Mouse (Mus musculus) erythroblast, embryonic 14.5 days (primary cell): ENCODE measurements around the gene Stxbp1. TPM values are rescaled to one million over a fixed set of nuclear protein-coding genes. Genes with fewer than 3 reads are reported as not detected.

ENCODE experiments used
- H3K27me3 ChIP-seq: 2 replicates; pipeline ENCODE4 v1.6.1; 2012; ENCODE audit warnings: inconsistent platforms; ENCODE audit not compliant: control insufficient read depth
- H3K36me3 ChIP-seq: 2 replicates; pipeline ENCODE4 v1.6.1; 2012; ENCODE audit warnings: mild to moderate bottlenecking, inconsistent platforms; ENCODE audit not compliant: control insufficient read depth
- H3K4me1 ChIP-seq: 2 replicates; pipeline ENCODE4 v1.6.1; 2012; ENCODE audit warnings: inconsistent platforms; ENCODE audit not compliant: control insufficient read depth
- H3K4me3 ChIP-seq: replicated peaks from 2 replicates; pipeline ENCODE3; 2012; ENCODE audit warnings: moderate library complexity, mild to moderate bottlenecking, inconsistent platforms
- H3K9me3 ChIP-seq: 2 replicates; pipeline ENCODE4 v1.6.1; 2012; ENCODE audit warnings: low read length, inconsistent platforms, mixed read lengths; ENCODE audit not compliant: control insufficient read depth
- GATA1 ChIP-seq: IDR thresholded peaks from 2 replicates; pipeline ENCODE4 v1.6.1; 2012; ENCODE audit warnings: low read length, inconsistent platforms, mixed read lengths
- TAL1 ChIP-seq: IDR thresholded peaks from 3 replicates; pipeline ENCODE4 v1.6.1; 2012; ENCODE audit warnings: low read length, inconsistent platforms, mixed read lengths
- polyA plus RNA-seq: library from polyadenylated mRNA; stranded (reverse); fragments of >175 nt; gene quantifications from 2 replicates; pipeline ENCODE4 v1.2.3, GENCODE M21; 2012

Stxbp1 gene
- polyA plus RNA-seq, 1 experiment: 0.02 TPM

DNA sequence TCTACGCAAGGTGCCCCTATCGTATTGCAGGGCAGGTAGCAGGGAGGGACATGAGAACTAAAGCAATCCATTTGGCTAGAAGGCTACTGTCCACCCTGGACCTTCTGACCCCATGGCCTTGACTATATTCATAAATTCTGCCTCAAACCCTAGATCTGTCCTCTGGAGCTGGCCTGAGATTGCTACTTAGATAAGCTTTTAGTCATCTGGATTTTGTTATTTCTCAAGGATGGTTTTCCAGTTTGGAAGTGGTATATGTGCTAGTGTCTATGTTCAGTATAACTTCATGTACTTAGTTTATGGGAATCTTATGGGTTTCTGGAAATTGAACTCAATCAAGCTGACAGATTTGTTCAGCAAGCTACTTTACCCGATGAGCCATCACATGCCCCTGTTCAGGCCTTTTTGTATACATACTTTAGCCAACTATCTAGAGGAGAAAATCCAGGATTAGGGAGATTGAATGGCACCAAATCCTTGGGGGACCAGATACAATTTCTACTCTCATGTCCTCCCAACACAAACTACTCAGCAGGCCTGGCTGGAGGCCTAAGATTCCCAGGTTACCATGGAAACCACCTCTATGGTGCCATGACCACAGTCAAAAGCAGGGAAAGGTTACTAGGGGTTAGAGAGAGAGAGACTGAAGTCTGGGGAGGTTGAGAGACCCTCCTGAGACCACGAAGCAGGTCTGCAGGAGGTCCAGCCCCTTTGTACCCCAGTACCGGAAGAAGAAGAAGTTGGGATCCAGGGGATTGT, 77.5 kb downstream of the Stxbp1 start:
- Histone ChIP-seq H3K36me3 (no peaks in the 10 kb centered on the region), H3K4me3 (no peak overlapping the region), H3K27me3 (no peaks in the 10 kb centered on the region), H3K9me3 (no peaks in the 10 kb centered on the region), H3K4me1 (peaks cover 30% of the 10 kb centered on the region)
- TF ChIP-seq GATA1 (peak; percentile 66), TAL1 (no peak)

DNA sequence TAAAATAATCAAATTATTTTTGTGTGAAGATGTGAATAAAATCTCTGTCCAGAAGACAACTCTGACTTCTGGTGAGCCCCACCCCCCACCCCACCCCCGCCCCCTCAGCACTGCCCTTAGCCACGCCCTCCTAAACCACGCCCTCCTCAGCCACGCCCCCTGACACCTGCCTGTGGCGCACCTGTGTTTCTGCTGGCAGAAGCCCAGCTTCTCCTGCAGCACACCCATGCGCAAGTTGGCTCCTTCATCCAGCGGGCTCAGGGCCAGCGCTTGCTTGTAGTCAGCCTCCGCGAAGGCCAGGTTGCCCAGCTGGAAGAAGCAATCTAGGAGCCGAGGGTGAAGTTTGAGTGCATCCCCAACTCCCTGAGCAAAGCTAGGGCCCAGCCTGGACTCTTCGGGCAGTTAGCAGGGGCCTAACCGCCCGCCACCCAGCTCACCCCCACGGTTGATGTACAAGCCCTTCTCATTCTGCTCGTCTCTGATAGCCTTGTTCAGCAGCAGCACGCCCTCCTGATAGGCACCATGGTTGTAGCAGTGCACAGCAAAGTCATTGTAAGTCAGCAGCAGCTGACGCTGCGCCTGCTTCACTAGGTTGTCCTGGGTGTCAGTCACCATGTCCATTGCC, 78.3 kb downstream of the Stxbp1 start:
- Histone ChIP-seq H3K4me1 (peaks cover 29% of the 10 kb centered on the region), H3K4me3 (no peak overlapping the region), H3K36me3 (no peaks in the 10 kb centered on the region), H3K9me3 (no peaks in the 10 kb centered on the region), H3K27me3 (no peaks in the 10 kb centered on the region)
- TF ChIP-seq GATA1 (no peak), TAL1 (no peak)

DNA sequence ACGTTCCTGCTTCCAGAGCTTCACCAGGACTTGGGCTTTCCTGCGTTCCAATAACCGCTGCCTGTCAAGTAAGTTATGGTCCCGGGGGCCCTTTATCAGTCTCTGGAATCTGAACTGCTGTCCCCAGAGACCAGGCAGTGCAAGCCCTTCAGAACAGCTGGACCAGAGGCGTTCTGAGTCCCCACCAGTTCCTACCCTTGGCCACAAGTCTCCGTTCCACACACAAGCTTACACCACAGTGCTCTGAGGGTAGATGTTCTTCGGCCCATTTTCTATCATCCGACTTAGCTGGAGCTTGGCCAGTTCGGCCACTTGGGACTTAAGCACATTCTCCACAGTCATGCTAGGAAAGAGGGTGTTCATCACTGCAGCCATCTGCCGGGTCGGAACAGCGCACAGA, 79.8 kb downstream of the Stxbp1 start:
- no peaks in the 10 kb centered on the region for H3K9me3 ChIP-seq
- H3K4me1 ChIP-seq: peaks cover 28% of the 10 kb centered on the region
- TF ChIP-seq TAL1: no peak
- 0 out of 2 replicates have a peak, but pooled peaks have one; percentile 7 for TF ChIP-seq GATA1
- no peaks in the 10 kb centered on the region for H3K27me3 ChIP-seq
- no peak overlapping the region for H3K4me3 ChIP-seq
- H3K36me3 ChIP-seq: peaks cover 6% of the 10 kb centered on the region; the same call in 1 of the 2 replicates

DNA sequence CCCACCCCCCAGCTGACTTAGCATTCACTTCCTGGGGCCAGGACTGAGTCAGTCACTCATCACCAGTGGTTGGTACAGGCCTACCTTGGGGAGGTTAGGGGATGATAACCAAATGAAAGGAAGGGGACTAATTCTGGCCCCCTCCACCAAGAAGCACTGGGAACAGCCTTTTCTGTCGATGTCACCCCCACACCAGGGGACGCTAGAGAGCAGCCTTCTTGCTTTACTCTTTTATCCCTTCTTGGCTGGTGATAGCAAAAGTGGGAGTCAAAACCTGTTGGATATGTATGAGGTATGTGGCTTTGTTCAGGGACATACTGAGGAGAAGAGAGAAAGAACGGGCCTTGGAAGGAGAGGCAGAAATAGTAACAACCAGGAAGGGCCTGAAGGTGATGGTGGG, 83.7 kb downstream of the Stxbp1 start:
- Histone ChIP-seq H3K4me3 (no peak overlapping the region), H3K27me3 (no peaks in the 10 kb centered on the region), H3K9me3 (no peaks in the 10 kb centered on the region), H3K4me1 (peaks cover 14% of the 10 kb centered on the region), H3K36me3 (peaks cover 31% of the 10 kb centered on the region)
- TF ChIP-seq GATA1: no peak
- no peak for TF ChIP-seq TAL1

DNA sequence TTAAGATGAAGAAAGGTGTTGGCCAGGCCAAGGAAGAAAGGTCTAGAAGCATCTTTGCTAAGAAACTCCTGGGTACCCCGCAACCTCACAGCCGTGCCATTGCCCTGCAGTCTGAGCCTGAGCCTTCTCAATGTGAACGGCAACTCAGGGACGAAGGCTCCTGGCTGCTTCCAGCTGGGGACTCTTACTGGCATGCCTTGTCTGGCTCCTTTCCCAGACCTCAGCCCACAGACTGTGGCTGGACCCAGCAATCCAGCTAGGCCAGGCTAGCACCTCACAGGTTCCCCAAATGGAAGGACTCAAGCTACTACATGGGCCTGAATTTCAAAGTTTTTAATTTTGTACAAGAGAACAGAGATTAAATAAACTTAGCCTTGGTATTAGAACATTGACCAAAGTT, 85.2 kb downstream of the Stxbp1 start:
- Histone ChIP-seq H3K36me3 (peaks cover 31% of the 10 kb centered on the region), H3K9me3 (no peaks in the 10 kb centered on the region), H3K4me1 (peaks cover 17% of the 10 kb centered on the region)

DNA sequence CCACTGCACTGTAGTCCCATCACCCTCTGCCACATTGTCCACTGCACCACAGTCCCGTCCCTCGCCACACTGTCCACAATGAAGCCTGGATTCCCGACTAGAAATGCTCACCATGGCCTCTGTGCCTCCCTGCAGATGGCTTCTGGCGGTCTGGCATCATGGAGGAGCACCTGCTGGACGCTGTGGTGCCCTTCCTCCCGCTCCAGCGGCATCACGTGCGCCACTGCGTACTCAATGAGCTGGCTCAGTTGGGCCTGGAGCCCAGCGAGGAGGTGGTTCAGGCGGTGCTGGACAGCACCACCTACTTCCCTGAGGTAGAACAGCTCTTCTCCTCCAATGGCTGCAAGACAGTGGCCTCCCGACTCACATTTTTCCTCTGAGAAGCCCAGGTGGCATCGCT, 85.7 kb downstream of the Stxbp1 start:
- TF ChIP-seq TAL1 (no peak), GATA1 (no peak)
- Histone ChIP-seq H3K36me3 (peaks cover 31% of the 10 kb centered on the region), H3K27me3 (no peaks in the 10 kb centered on the region), H3K9me3 (no peaks in the 10 kb centered on the region), H3K4me1 (peaks cover 20% of the 10 kb centered on the region), H3K4me3 (no peak overlapping the region)

More for the DNA sequence above, 85.2 kb downstream of the Stxbp1 start:
- Histone ChIP-seq H3K27me3 (no peaks in the 10 kb centered on the region), H3K4me3 (no peak overlapping the region)
- TF ChIP-seq GATA1 (no peak), TAL1 (no peak)

DNA sequence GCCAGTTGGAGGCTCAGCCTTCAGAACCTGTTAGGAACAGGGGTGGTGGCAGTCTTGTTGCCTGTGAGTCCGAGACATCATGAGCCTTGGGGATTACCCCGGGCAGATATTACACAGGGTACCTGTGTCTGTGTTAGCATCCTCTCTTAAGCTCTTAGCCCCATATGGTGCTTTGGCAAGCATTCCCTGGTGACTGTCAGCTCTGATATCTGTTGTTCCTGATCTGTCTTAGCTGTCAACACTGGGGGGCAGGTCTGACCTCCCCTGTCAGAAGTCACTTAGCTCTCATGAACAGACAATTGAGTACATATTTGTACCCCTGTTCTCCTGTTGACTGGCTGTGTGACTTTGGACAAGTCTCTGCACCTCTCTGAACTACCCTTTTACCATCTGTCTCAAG, 88.0 kb downstream of the Stxbp1 start:
- TF ChIP-seq TAL1: no peak
- no peak for TF ChIP-seq GATA1
- Histone ChIP-seq H3K36me3 (peaks cover 31% of the 10 kb centered on the region), H3K27me3 (no peaks in the 10 kb centered on the region), H3K4me1 (peaks cover 20% of the 10 kb centered on the region), H3K9me3 (no peaks in the 10 kb centered on the region), H3K4me3 (no peak overlapping the region)

DNA sequence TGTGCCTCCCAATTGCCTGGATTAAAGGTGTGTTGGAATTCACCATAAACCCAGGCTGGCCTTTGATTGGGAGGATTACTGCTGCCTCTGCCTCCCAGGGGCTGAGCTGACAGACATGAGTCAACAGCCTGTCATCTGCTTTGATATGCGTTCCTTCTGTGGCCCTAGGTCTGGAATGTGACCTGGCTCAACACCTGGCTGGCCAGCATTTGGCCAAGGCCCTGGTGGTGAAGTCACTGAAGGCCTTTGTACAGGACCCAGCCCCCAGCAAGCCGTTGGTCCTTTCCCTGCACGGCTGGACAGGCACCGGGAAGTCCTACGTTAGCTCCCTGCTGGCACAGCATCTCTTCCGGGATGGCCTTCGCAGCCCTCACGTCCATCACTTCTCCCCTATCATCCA, 88.5 kb downstream of the Stxbp1 start:
- H3K36me3 ChIP-seq: peaks cover 31% of the 10 kb centered on the region
- no peak overlapping the region for H3K4me3 ChIP-seq
- peaks cover 20% of the 10 kb centered on the region for H3K4me1 ChIP-seq
- H3K9me3 ChIP-seq: no peaks in the 10 kb centered on the region
- TF ChIP-seq TAL1 (no peak), GATA1 (no peak)
- no peaks in the 10 kb centered on the region for H3K27me3 ChIP-seq

DNA sequence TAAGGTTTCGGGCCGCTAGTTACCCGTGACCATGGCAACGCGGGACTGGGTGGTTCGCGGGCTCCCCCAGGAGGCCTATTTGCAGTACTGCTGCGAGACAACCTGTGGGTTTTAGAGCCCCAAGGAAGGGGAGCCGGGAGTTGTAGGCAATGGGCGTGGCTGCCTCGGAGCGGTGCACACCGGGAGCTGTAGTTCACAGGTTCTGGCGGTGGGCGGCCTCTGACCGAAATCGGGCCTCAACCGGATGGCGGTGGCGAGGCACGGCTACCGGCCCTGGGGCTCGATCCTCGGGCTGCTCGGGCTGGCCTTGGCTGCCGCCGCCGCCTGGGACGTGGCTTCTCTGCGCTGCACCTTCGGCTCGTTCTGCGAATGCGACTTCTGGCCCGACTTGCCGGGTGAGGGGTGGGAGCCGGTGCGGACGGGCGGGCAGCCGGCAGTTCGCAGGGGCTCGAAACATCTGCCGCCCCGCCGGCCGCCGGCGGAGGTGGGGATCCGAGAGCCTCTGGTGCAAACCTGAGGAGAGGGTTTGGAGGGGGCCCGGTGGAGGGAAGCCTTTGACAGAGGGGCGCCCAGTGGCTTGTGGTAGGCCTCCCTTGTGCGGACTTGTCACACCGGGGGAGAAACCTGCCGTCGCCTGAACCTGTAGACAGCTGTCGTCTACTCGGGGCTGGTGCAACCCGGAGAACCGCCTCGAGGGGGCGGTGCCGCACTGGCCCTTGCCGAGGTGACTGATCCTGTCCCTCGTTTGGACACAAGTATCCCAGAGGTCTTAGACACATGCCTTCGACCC, 89.8 kb downstream of the Stxbp1 start, which contains the start of gene Tor2a:
Tor2a (plus strand) TSS at position 179 of the 790 bp plus-strand sequence.
- H3K4me1 ChIP-seq: peaks cover 20% of the 10 kb centered on the region
- peaks cover 25% of the 10 kb centered on the region for H3K36me3 ChIP-seq
- TF ChIP-seq TAL1: no peak
- TF ChIP-seq GATA1: no peak
- H3K27me3 ChIP-seq: no peaks in the 10 kb centered on the region
- no peaks in the 10 kb centered on the region for H3K9me3 ChIP-seq
- H3K4me3 ChIP-seq: peak within 1 kb of the TSS; percentile 75
